Mouse (Mus musculus) midbrain, embryonic 14.5 days (tissue): Measurements from ENCODE around the gene Znhit2. TPM values are rescaled to one million over a fixed set of nuclear protein-coding genes. Genes with fewer than 3 reads are reported as not detected.

Source experiments
- ATAC-seq: fragments of 200-750 bp; cut with Nextera tagmentation; 2 replicates; pipeline ENCODE4 v1.8.0; 2017; ENCODE audit warnings: moderate number of reproducible peaks, moderate library complexity; ENCODE audit not compliant: low FRiP score, low TSS enrichment
- DNase-seq: peaks from one replicate; pipeline ENCODE4 v3.0.0-alpha.2; 2015
- H3K27ac ChIP-seq: fragments of 300-500 bp; sonication (generic); replicated peaks from 2 replicates; pipeline ENCODE4 v1.5.1; 2014; ENCODE audit warnings: mild to moderate bottlenecking, low read depth, low read length, moderate library complexity
- H3K27me3 ChIP-seq: fragments of 300-500 bp; sonication (generic); 2 replicates; pipeline ENCODE4 v1.6.1; 2014; ENCODE audit warnings: low read length, control low read depth, mixed read lengths; ENCODE audit not compliant: control insufficient read depth, insufficient read depth
- H3K36me3 ChIP-seq: fragments of 300-500 bp; sonication (generic); 2 replicates; pipeline ENCODE4 v1.6.1; 2014; ENCODE audit warnings: low read length, control low read depth; ENCODE audit not compliant: control insufficient read depth, insufficient read depth
- H3K4me1 ChIP-seq: fragments of 300-500 bp; sonication (generic); 2 replicates; pipeline ENCODE4 v1.6.1; 2014; ENCODE audit warnings: mild to moderate bottlenecking, antibody characterized with exemption, low read length, control low read depth; ENCODE audit not compliant: control insufficient read depth, insufficient read depth
- H3K4me2 ChIP-seq: fragments of 300-500 bp; sonication (generic); 2 replicates; pipeline ENCODE4 v1.6.1; 2014; ENCODE audit warnings: mild to moderate bottlenecking, low read length, moderate library complexity
- H3K4me3 ChIP-seq: fragments of 300-500 bp; sonication (generic); replicated peaks from 2 replicates; pipeline ENCODE4 v1.5.1; 2014; ENCODE audit warnings: low read depth, low read length
- H3K9ac ChIP-seq: fragments of 300-500 bp; sonication (generic); replicated peaks from 2 replicates; pipeline ENCODE4 v1.6.1; 2014; ENCODE audit warnings: mild to moderate bottlenecking, low read length, moderate library complexity
- H3K9me3 ChIP-seq: fragments of 300-500 bp; sonication (generic); 2 replicates; pipeline ENCODE4 v1.6.1; 2016; ENCODE audit warnings: low read length, control low read depth, mixed read lengths; ENCODE audit not compliant: control insufficient read depth
- WGBS: fragments of 180-500 bp; shearing (Covaris S2); extraction: QIAGEN DNeasy Blood & Tissue Kit; methylation state at CpG from one replicate; pipeline ENCODE4 v1.1.7; 2014; 5-methylcytosine and 5-hydroxymethylcytosine counted together
- polyA plus RNA-seq: library from polyadenylated mRNA; unstranded; fragments of >200 nt; fragmentation: Nextera tagmentation; extraction: Ambion mirVana; gene quantifications from 2 replicates; pipeline ENCODE4 v1.2.1, GENCODE M21; 2014

The Znhit2 gene
- polyA plus RNA-seq, 1 experiment from 2014 or later, result 32.4 TPM

DNA sequence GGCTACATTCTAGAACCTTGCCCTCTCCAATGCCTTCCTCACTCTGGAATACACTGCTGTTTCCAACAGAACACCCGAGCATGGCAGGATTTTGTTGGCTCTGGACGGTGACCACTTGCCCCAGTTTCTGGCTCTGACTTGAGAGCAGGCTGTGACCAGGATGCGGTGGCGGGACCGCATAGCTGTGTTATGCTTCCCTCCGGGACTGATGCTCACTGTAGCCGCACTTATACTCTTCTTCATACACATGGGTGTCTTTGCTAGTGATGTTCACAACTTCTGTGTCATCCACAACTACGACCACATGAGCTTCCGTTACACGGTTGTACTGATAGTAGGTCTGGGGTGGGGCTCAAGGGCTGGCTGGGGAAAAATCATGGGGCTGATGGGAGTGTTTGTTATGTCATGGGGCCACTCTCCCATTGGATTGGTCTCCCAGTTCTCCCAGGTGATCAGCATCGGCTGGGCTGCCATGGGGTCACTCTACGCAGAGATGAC is 19.0 kb downstream of the Znhit2 start, which contains the start of gene Tmem262:
Gene Tmem262 (plus strand): TSS at position 51 of the 498 bp plus-strand sequence.
- Histone ChIP-seq H3K4me2 (no peak within 1 kb of the TSS), H3K9ac (no peak within 1 kb of the TSS), H3K27me3 (no peaks in the 10 kb centered on the region), H3K36me3 (peaks cover 27% of the 10 kb centered on the region), H3K4me1 (peaks cover 17% of the 10 kb centered on the region), H3K9me3 (no peaks in the 10 kb centered on the region), H3K27ac (no peak within 1 kb of the TSS), H3K4me3 (no peak within 1 kb of the TSS)
- DNase-seq (no peak), ATAC-seq (no peak)
- WGBS, result 96% methylated on average over 12 of the region's 12 CpGs

DNA sequence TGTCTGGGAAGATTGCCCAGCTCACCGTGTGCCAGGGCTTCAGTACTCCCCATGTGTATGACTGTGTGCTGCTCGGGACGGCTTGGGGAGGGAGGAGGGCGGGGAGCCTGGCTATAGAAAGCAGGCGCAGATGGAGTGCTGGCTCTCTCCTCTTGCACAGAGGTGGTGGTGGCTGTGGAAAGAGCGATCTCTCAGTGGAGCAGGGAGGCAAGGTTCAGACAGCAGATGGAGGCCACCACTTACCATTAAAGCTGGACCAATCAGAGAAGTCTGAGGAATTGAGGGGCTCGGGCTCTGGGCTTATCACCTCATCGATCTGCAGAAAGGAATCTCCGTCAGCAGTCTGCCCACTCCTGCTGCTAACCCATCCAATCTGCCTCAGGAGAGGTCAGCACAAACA is 21.2 kb downstream of the Znhit2 start, which contains the start of gene Gm28374:
Gene Gm28374 (minus strand): TSS at position 101 of the 400 bp plus-strand sequence.
- Histone ChIP-seq H3K27ac (no peak within 1 kb of the TSS), H3K4me3 (no peak within 1 kb of the TSS), H3K4me1 (peaks cover 16% of the 10 kb centered on the region), H3K27me3 (no peaks in the 10 kb centered on the region), H3K9me3 (no peaks in the 10 kb centered on the region), H3K9ac (no peak within 1 kb of the TSS), H3K4me2 (no peak within 1 kb of the TSS), H3K36me3 (peaks cover 26% of the 10 kb centered on the region)
- ATAC-seq (no peak), DNase-seq (no peak)
- WGBS, result 93% methylated on average over 9 of the region's 9 CpGs

DNA sequence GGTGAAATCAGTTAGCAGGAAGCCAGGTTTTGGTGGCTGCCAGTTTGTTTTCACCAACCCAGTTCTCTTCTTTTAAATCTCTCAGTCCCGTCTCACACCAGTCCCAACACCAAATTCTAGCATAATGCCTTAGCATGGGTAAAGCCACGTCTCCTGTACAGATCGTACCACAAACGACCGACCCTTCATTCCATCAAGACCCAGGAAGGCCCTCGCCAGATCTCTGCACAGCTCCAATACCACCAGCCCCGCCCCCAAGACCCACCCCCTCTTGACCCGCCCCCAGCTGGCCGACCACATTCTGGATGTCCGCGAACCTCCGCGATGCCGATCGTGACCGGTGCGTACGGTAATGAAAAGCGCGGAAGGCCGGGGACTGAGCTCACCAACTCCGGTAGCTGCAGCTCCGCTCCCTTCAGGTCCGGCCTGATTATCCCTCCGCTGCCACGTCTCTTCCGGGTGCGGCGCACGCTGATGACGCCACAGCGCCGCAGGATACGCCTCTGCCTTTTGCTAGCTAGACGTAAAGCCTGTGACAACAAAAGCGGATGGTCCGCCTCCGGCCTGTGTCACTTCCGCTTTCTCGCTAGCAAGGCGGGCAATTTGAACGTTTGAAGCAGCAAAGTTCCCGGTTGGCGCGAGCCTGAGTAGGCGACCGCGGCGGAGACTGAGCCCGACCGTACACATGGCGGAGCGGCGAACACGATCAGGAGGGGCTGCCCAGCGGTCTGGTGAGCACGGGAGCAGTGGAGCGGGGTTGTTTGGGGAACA is 23.7 kb downstream of the Znhit2 start, which contains the start of the genes Zfpl1 and Cdca5:
Gene Zfpl1 (minus strand): TSS at position 479 of the 771 bp plus-strand sequence.
Gene Cdca5 (plus strand): TSS at position 506 of the 771 bp plus-strand sequence.
- under 1% methylated on average over 58 of the region's 58 CpGs for WGBS
- peak; percentile 89 for ATAC-seq

DNA sequence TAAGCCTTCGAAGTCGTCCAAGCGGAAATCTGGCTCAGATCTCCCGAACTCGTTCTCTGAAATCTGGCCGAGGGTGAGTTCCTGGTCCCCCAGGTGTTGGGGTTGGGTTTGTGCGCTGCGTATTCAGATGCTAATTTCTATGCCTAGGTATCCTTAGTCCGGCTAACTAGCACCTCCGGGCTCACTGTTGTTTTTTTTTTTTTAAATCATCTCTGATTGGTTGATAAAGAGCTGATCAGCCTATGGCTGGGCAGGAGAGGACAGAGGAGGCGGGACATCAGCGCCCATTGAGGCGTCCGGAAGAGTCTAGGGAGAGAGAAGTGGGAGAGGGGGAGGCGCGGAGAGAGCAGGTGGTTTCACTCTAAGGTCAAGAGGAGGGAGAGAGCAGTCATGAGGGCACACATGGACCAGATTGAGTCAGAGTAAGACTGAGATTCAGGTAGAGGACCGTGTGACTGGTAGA is 24.5 kb downstream of the Znhit2 start:
- under 1% methylated on average over 17 of the region's 17 CpGs for WGBS
- Histone ChIP-seq H3K4me1 (peaks cover 16% of the 10 kb centered on the region), H3K9me3 (no peaks in the 10 kb centered on the region), H3K36me3 (peaks cover 21% of the 10 kb centered on the region), H3K9ac (no peak overlapping the region; the same call in 1 of the 2 replicates), H3K27ac (no peak overlapping the region), H3K4me3 (peak overlapping the region; percentile 69), H3K27me3 (no peaks in the 10 kb centered on the region), H3K4me2 (peak overlapping the region; percentile 88)
- ATAC-seq (0 out of 2 replicates have a peak, but pooled peaks have one; percentile 51), DNase-seq (peak; percentile 65)

More for the DNA sequence above, 23.7 kb downstream of the Znhit2 start, which contains the start of the genes Zfpl1 and Cdca5:
- no peaks in the 10 kb centered on the region for H3K27me3 ChIP-seq
- peak; percentile 99 for DNase-seq
- peaks cover 16% of the 10 kb centered on the region for H3K4me1 ChIP-seq
- H3K9ac ChIP-seq, result peak within 1 kb of the TSS; percentile 69
- H3K36me3 ChIP-seq, result peaks cover 26% of the 10 kb centered on the region
- H3K9me3 ChIP-seq, result no peaks in the 10 kb centered on the region
- H3K4me2 ChIP-seq, result peak within 1 kb of the TSS; percentile 88
- peak within 1 kb of the TSS; percentile 69 for H3K4me3 ChIP-seq
- peak within 1 kb of the TSS; percentile 74 for H3K27ac ChIP-seq

DNA sequence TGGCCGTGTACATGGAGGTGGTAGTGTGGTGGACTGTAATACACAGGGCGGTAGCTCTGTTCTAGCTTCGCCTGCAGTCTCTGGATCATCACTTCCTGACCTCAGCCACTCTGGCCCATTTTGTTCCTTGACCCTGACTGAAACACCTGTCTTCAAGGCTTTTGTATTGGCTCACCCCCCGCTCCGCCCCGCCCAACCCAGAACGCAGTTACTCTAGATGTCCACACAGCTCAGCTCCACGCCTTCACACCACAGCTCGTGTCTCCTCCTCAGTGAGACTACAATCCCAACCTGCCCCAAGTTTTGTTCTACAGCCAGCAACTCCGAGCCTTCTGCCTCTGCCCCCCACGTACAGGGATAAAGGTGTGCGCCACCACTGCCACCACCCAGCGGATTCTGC is 27.8 kb downstream of the Znhit2 start:
- no peaks in the 10 kb centered on the region for H3K9me3 ChIP-seq
- no peak overlapping the region for H3K27ac ChIP-seq
- H3K4me3 ChIP-seq, result no peak overlapping the region
- 94% methylated on average over 13 of the region's 13 CpGs for WGBS
- no peak for DNase-seq
- H3K36me3 ChIP-seq, result peaks cover 5% of the 10 kb centered on the region; the same call in 1 of the 2 replicates
- H3K27me3 ChIP-seq, result no peaks in the 10 kb centered on the region
- no peak overlapping the region for H3K9ac ChIP-seq
- H3K4me1 ChIP-seq, result peaks cover 15% of the 10 kb centered on the region
- no peak for ATAC-seq
- H3K4me2 ChIP-seq, result no peak overlapping the region

DNA sequence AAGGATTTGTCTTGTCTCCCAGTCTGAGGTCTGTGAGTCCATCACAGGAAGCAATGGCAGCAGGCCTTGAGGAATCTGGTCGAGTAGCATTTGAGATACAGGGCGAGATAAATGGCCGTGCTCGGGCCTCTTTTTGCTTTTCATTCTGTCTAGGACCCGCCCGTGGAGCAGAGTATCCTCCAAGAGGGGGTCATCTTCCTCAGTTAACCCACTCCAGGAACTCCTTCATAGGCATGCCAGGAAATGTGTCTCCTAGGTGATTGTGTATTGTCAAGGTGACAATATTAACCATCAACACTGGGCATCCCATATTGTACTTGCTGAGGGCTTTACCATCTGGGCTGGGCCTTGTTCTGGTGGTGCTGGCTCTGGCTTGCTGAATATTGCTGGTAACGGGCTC is 33.1 kb downstream of the Znhit2 start, which contains the start of gene AC131692.1:
Gene AC131692.1 (plus strand): TSS at position 301 of the 400 bp plus-strand sequence.
- no peak within 1 kb of the TSS for H3K27ac ChIP-seq
- 90% methylated on average over 7 of the region's 7 CpGs for WGBS

DNA sequence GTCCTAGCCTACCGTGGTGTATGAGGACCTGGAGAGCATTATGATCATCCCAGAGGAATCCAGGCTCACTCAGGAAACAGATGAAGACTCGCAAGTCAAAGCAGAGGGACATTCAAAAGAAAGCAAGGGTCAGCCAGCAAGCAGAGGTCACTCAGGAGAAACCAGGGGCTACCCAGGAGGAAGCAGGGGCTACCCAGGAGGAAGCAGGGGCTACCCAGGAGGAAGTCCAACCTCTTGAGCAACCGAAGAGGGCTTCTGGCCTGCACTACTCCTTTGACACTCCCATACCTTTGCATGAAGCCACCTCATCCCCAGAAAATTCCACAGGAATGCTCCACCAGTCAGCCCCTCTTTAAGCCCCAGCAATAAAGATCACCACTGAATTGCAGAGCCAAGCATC is 36.9 kb downstream of the Znhit2 start:
- Histone ChIP-seq H3K27me3 (no peaks in the 10 kb centered on the region), H3K9me3 (no peaks in the 10 kb centered on the region), H3K4me3 (no peak overlapping the region), H3K9ac (no peak overlapping the region), H3K36me3 (no peaks in the 10 kb centered on the region), H3K4me2 (no peak overlapping the region), H3K4me1 (no peaks in the 10 kb centered on the region), H3K27ac (no peak overlapping the region)
- WGBS, result 94% methylated on average over 3 of the region's 3 CpGs
- DNase-seq (no peak), ATAC-seq (no peak)

More for the DNA sequence above, 33.1 kb downstream of the Znhit2 start, which contains the start of gene AC131692.1:
- ATAC-seq, result no peak
- Histone ChIP-seq H3K27me3 (no peaks in the 10 kb centered on the region), H3K4me1 (no peaks in the 10 kb centered on the region), H3K4me2 (no peak within 1 kb of the TSS), H3K9ac (no peak within 1 kb of the TSS), H3K36me3 (peaks cover 5% of the 10 kb centered on the region; the same call in 1 of the 2 replicates), H3K9me3 (no peaks in the 10 kb centered on the region), H3K4me3 (no peak within 1 kb of the TSS)
- DNase-seq, result no peak

DNA sequence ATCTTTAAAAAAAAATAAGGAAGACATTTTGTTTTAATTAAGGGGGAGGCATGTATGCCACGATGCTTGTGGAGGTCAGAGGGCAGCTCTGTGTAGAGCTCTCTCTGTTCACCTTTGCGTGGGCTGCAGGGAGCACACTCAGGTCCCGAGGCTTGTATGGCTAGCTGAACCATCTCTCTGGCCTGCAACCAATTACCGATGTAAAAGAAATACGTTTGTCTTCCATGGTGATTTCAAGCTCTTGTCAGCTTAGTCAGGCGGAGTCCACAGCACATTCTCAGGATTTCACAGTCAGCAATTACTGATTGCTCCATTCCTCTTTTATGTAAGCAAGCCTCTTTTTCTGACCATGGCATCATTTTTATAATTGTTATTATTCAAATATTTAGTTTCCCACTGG is 40.2 kb downstream of the Znhit2 start:
- no peaks in the 10 kb centered on the region for H3K9me3 ChIP-seq
- no peak for DNase-seq
- 78% methylated on average over 6 of the region's 6 CpGs for WGBS
- no peak overlapping the region for H3K4me3 ChIP-seq
- H3K4me2 ChIP-seq, result no peak overlapping the region
- no peak overlapping the region for H3K9ac ChIP-seq
- ATAC-seq, result no peak
- no peaks in the 10 kb centered on the region for H3K36me3 ChIP-seq
- H3K4me1 ChIP-seq, result no peaks in the 10 kb centered on the region
- H3K27me3 ChIP-seq, result no peaks in the 10 kb centered on the region
- no peak overlapping the region for H3K27ac ChIP-seq
